ENCODE assay signal across 22 mouse cellular contexts in genomic region chr10:123526059-123526458, GRCm38 (mm10).
DNase-seq lines count a peak whose midpoint lies in the region; ATAC-seq and TF ChIP-seq lines count a peak whose summit lies in the region.
"Had no signal": no experiment of that assay in that cellular context is flagged by ENCODE, and none has a peak within 500 bp of the region (broad histone marks: within the 10 kb centered on the region; RNA-seq: fewer than 3 reads in every experiment).

No protein-coding gene starts in this region.

- peak; percentile 16 for DNase-seq in embryonic facial prominence, embryonic 14.5 days (ENCODE audit: low spot score)
- DNase-seq in embryonic facial prominence, embryonic 10.5 days (ENCODE audit: low spot score) = no peak
- peak; percentile 92 for DNase-seq in heart, adult 11 months
- DNase-seq in heart, postnatal 25 days (ENCODE audit: low spot score) = no peak
- DNase-seq in heart, adult 8-10 months (ENCODE audit: low spot score) = peak; percentile 16
- DNase-seq in heart, postnatal 4 days = no peak
- DNase-seq in mesoderm, embryonic 11.5 days (ENCODE audit: low read depth, low spot score) = peak; percentile 3
- no peak for DNase-seq in lung, adult 2 months
- DNase-seq: adrenal gland, adult 2 months; adrenal gland, adult 8-10 months; adrenal gland, postnatal 10 days; adrenal gland, postnatal 14 days; adrenal gland, postnatal 25 days; adrenal gland, postnatal 36 days; B cell, adult 2 months; cerebellum, adult 11 months; cerebellum, adult 11-12 months had no signal

- 44% methylated on average over 3 of the region's 3 CpGs for WGBS in embryonic facial prominence, embryonic 14.5 days
- WGBS in embryonic facial prominence, embryonic 10.5 days = 66% methylated on average over 3 of the region's 3 CpGs
- 51% methylated on average over 3 of the region's 3 CpGs for WGBS in lung, adult 2 months

- ATAC-seq in embryonic facial prominence, embryonic 14.5 days (ENCODE audit: low read depth) = peak; percentile 12; the same call in 1 of the 2 replicates
- ATAC-seq: activated CD4-positive, CD25-positive, alpha-beta regulatory T cell, adult 4 months; CD4-positive, CD25-positive, alpha-beta regulatory T cell, adult 4 months; Patski had no signal

- no peaks in the 10 kb centered on the region for H3K4me1 ChIP-seq in embryonic facial prominence, embryonic 14.5 days (ENCODE audit: control insufficient read depth, insufficient read depth, low read length)
- no peaks in the 10 kb centered on the region for H3K4me1 ChIP-seq in embryonic facial prominence, embryonic 10.5 days
- no peaks in the 10 kb centered on the region for H3K4me1 ChIP-seq in lung, adult 2 months (ENCODE audit: control insufficient read depth, insufficient read depth, low read length)

- TF ChIP-seq CTCF in lung, adult 2 months (IDR thresholded peaks at IDR 0.05; ENCODE audit: insufficient read depth, low read length) = no peak

- peaks cover 12% of the 10 kb centered on the region for H3K9me3 ChIP-seq in embryonic facial prominence, embryonic 14.5 days (ENCODE audit: control insufficient read depth, low read length)
- H3K9me3 ChIP-seq in embryonic facial prominence, embryonic 10.5 days = peaks cover 7% of the 10 kb centered on the region

- H3K36me3 ChIP-seq in embryonic facial prominence, embryonic 14.5 days (ENCODE audit: control insufficient read depth, insufficient read depth, low read length) = no peaks in the 10 kb centered on the region
- no peaks in the 10 kb centered on the region for H3K36me3 ChIP-seq in embryonic facial prominence, embryonic 10.5 days (replicated peaks)
- H3K36me3 ChIP-seq: G1E had no signal

- no peak overlapping the region for H3K9ac ChIP-seq in embryonic facial prominence, embryonic 14.5 days (ENCODE audit: low read depth, low read length)

- TF ChIP-seq POLR2A in lung, adult 2 months (IDR thresholded peaks at IDR 0.05; ENCODE audit: borderline replicate concordance, extremely low read depth, low read depth, low read length) = no peak

- intact Hi-C loops in heart, postnatal 25 days (cut with DNase I) = no loop called here

- no peak overlapping the region for H3K4me3 ChIP-seq in embryonic facial prominence, embryonic 14.5 days (ENCODE audit: low read depth, low read length)
- H3K4me3 ChIP-seq in embryonic facial prominence, embryonic 10.5 days = no peak overlapping the region
- no peak overlapping the region for H3K4me3 ChIP-seq in lung, adult 2 months (replicated peaks; ENCODE audit: extremely low read depth, low read depth, low read length)

- H3K4me2 ChIP-seq in embryonic facial prominence, embryonic 14.5 days (ENCODE audit: low read depth, low read length) = no peak overlapping the region

- no peak overlapping the region for H3K27ac ChIP-seq in embryonic facial prominence, embryonic 14.5 days (replicated peaks; ENCODE audit: low read depth, low read length)
- H3K27ac ChIP-seq in embryonic facial prominence, embryonic 10.5 days (replicated peaks) = no peak overlapping the region

- no peaks in the 10 kb centered on the region for H3K27me3 ChIP-seq in embryonic facial prominence, embryonic 14.5 days (replicated peaks; ENCODE audit: control insufficient read depth, insufficient read depth, low read length)
- no peaks in the 10 kb centered on the region for H3K27me3 ChIP-seq in embryonic facial prominence, embryonic 10.5 days (replicated peaks; ENCODE audit: low read depth, poor library complexity, severe bottlenecking)
- H3K27me3 ChIP-seq: CH12.LX, Patski had no signal

Comparison
In these comparisons a context has a peak if more than half of its experiments do, and no peak if none do; other contexts are left out.
1. DNase-seq: peak in embryonic facial prominence, embryonic 14.5 days (single experiment), heart, adult 11 months (single experiment), heart, adult 8-10 months (single experiment) and mesoderm, embryonic 11.5 days (single experiment); none in embryonic facial prominence, embryonic 10.5 days (single experiment), heart, postnatal 25 days (single experiment), heart, postnatal 4 days (single experiment) and lung, adult 2 months (single experiment).